Mouse (Mus musculus) limb, embryonic 13.5 days (tissue): ENCODE data around the gene Zfp809. TPM values are rescaled to one million over a fixed set of nuclear protein-coding genes. Genes with fewer than 3 reads are reported as not detected.

ENCODE experiments used
- ATAC-seq: fragments of 200-750 bp; cut with Nextera tagmentation; 2 replicates; pipeline ENCODE4 v1.8.0; 2017; ENCODE audit warnings: low read depth, moderate number of reproducible peaks, moderate TSS enrichment; ENCODE audit not compliant: low FRiP score
- H3K27ac ChIP-seq: fragments of 300-500 bp; sonication (generic); 2 replicates; pipeline ENCODE4 v1.5.1; 2015; ENCODE audit warnings: inconsistent platforms, mild to moderate bottlenecking, moderate library complexity
- H3K27me3 ChIP-seq: fragments of 300-500 bp; sonication (generic); 2 replicates; pipeline ENCODE4 v1.6.1; 2015; ENCODE audit warnings: mild to moderate bottlenecking, inconsistent platforms
- H3K36me3 ChIP-seq: fragments of 300-500 bp; sonication (generic); 2 replicates; pipeline ENCODE4 v1.6.1; 2015; ENCODE audit warnings: inconsistent platforms, mild to moderate bottlenecking, moderate library complexity
- H3K4me1 ChIP-seq: fragments of 300-500 bp; sonication (generic); 2 replicates; pipeline ENCODE4 v1.6.1; 2015; ENCODE audit warnings: inconsistent platforms
- H3K4me2 ChIP-seq: fragments of 300-500 bp; sonication (generic); replicated peaks from 2 replicates; pipeline ENCODE4 v1.6.1; 2015; ENCODE audit warnings: inconsistent platforms, mild to moderate bottlenecking, moderate library complexity
- H3K4me3 ChIP-seq: fragments of 300-500 bp; sonication (generic); 2 replicates; pipeline ENCODE4 v1.5.1; 2015; ENCODE audit warnings: moderate library complexity, mild to moderate bottlenecking, inconsistent platforms
- H3K9ac ChIP-seq: fragments of 300-500 bp; sonication (generic); 2 replicates; pipeline ENCODE4 v1.6.1; 2015; ENCODE audit warnings: mild to moderate bottlenecking, inconsistent platforms
- H3K9me3 ChIP-seq: fragments of 300-500 bp; sonication (generic); 2 replicates; pipeline ENCODE4 v1.6.1; 2016; ENCODE audit warnings: inconsistent platforms
- WGBS: fragments of 180-500 bp; shearing (Covaris S2); methylation state at CpG from one replicate; pipeline ENCODE4 v1.1.7; 2015; 5-methylcytosine and 5-hydroxymethylcytosine counted together
- polyA plus RNA-seq: library from polyadenylated mRNA; unstranded; fragments of >200 nt; fragmentation: Nextera tagmentation; extraction: Ambion mirVana; gene quantifications from 2 replicates; pipeline ENCODE4 v1.2.1, GENCODE M21; 2015

The Zfp809 gene
- polyA plus RNA-seq, 1 experiment from 2014 or later, result 17.0 TPM

- Histone ChIP-seq H3K4me2 (no peak overlapping the region), H3K36me3 (peaks cover 91% of the 10 kb centered on the region), H3K9ac (no peak overlapping the region), H3K4me3 (no peak overlapping the region), H3K9me3 (peaks cover 81% of the 10 kb centered on the region), H3K4me1 (no peaks in the 10 kb centered on the region), H3K27ac (no peak overlapping the region), H3K27me3 (no peaks in the 10 kb centered on the region)
- no peak for ATAC-seq
- 99% methylated on average over 4 of the region's 4 CpGs for WGBS
Observed at GRCm38 (mm10) chr9:22278733-22279132, 53.2 kb downstream of the Zfp809 start.

Other genes starting within 250 kb of the Zfp809 start
- gene Rgl3, start 236.3 kb upstream of the Zfp809 start, polyA plus RNA-seq, result 1.6 TPM in 2 replicates
- 1.0 and 1.5 TPM in 2 replicates for gene Ccdc151, start 223.1 kb upstream of the Zfp809 start, polyA plus RNA-seq
- 119 and 122 TPM in 2 replicates for gene Prkcsh, start 222.9 kb upstream of the Zfp809 start, polyA plus RNA-seq
- 0.13 and 0.23 TPM in 2 replicates for gene Elavl3, start 173.7 kb upstream of the Zfp809 start, polyA plus RNA-seq
- not detected in 2 replicates for gene Gm49318, start 154.5 kb upstream of the Zfp809 start, polyA plus RNA-seq
- 11.6 and 12.6 TPM in 2 replicates for gene Zfp653, start 154.3 kb upstream of the Zfp809 start, polyA plus RNA-seq
- gene Ecsit, start 140.3 kb upstream of the Zfp809 start, polyA plus RNA-seq, result 34.9 and 36.8 TPM in 2 replicates
- gene Cnn1, start 126.5 kb upstream of the Zfp809 start, polyA plus RNA-seq, result 2.5 and 5.2 TPM in 2 replicates
- 190 and 191 TPM in 2 replicates for gene Elof1, start 108.5 kb upstream of the Zfp809 start, polyA plus RNA-seq
- 6.5 and 8.4 TPM in 2 replicates for gene Acp5, start 90.0 kb upstream of the Zfp809 start, polyA plus RNA-seq
- gene Pigyl, start 68.9 kb upstream of the Zfp809 start, polyA plus RNA-seq, result 70.2 and 76.8 TPM in 2 replicates
- 0.06 and 0.11 TPM in 2 replicates for gene Zfp872, start 37.6 kb upstream of the Zfp809 start, polyA plus RNA-seq
- gene Zfp599, start 34.2 kb downstream of the Zfp809 start, polyA plus RNA-seq, result 9.2 and 9.6 TPM in 2 replicates
- gene Zfp810, start 81.9 kb downstream of the Zfp809 start, polyA plus RNA-seq, result 29.1 and 30.3 TPM in 2 replicates
- gene Anln, start 163.5 kb downstream of the Zfp809 start, polyA plus RNA-seq, result 36.6 and 40.8 TPM in 2 replicates
- 5.8 and 6.3 TPM in 2 replicates for gene 9530077C05Rik, start 185.8 kb downstream of the Zfp809 start, polyA plus RNA-seq
- gene Gm17545, start 228.6 kb downstream of the Zfp809 start, polyA plus RNA-seq, result not detected in 2 replicates
- 73.8 and 74.1 TPM in 2 replicates for gene Rp9, start 244.0 kb downstream of the Zfp809 start, polyA plus RNA-seq